Mouse (Mus musculus) frontal cortex, postnatal 36 days (tissue): ENCODE measurements around the gene Cbx3.

Source experiments
- DNase-seq, 2 experiments: peaks; one replicate each; pipeline ENCODE4 v3.0.0; 2022; ENCODE audit warnings: low spot score in 2 of 2

The Cbx3 gene

GRCm38 (mm10) chr6:51470311-51471178, at the start of gene Cbx3:
TSS of gene Cbx3 (plus strand) at chr6:51470360.
- DNase-seq = peak; percentile 77 to 80

GRCm38 (mm10) chr6:51423466-51424122, 46.6 kb upstream of the Cbx3 start:
- DNase-seq = no peak

- no peak for DNase-seq
Observed at GRCm38 (mm10) chr6:51424537-51424936, 45.6 kb upstream of the Cbx3 start.

- no peak for DNase-seq
Observed at GRCm38 (mm10) chr6:51432535-51433397, 37.4 kb upstream of the Cbx3 start, which contains the start of gene Nfe2l3. TSS of gene Nfe2l3 (plus strand) at chr6:51432670.

- DNase-seq = no peak
Observed at GRCm38 (mm10) chr6:51434270-51434669, 35.9 kb upstream of the Cbx3 start.

GRCm38 (mm10) chr6:51437665-51438064, 32.5 kb upstream of the Cbx3 start:
- no peak for DNase-seq

GRCm38 (mm10) chr6:51438826-51439330, 31.3 kb upstream of the Cbx3 start:
- DNase-seq = no peak

- DNase-seq = no peak
Observed at GRCm38 (mm10) chr6:51442191-51442835, 27.8 kb upstream of the Cbx3 start.

GRCm38 (mm10) chr6:51452927-51453503, 17.1 kb upstream of the Cbx3 start:
- DNase-seq = no peak

GRCm38 (mm10) chr6:51454949-51455348, 15.2 kb upstream of the Cbx3 start:
- no peak for DNase-seq

- DNase-seq = no peak
Observed at GRCm38 (mm10) chr6:51456198-51456597, 14.0 kb upstream of the Cbx3 start.

- DNase-seq = no peak
Observed at GRCm38 (mm10) chr6:51457283-51457682, 12.9 kb upstream of the Cbx3 start.

GRCm38 (mm10) chr6:51457770-51458387, 12.3 kb upstream of the Cbx3 start:
- no peak for DNase-seq

- no peak for DNase-seq
Observed at GRCm38 (mm10) chr6:51458925-51459312, 11.2 kb upstream of the Cbx3 start.

- DNase-seq = no peak
Observed at GRCm38 (mm10) chr6:51459313-51460020, 10.7 kb upstream of the Cbx3 start.

GRCm38 (mm10) chr6:51460021-51460360, 10.2 kb upstream of the Cbx3 start:
- DNase-seq = no peak

- DNase-seq = no peak
Observed at GRCm38 (mm10) chr6:51460363-51460762, 9.8 kb upstream of the Cbx3 start.

GRCm38 (mm10) chr6:51467649-51468048, 2.5 kb upstream of the Cbx3 start:
- DNase-seq = no peak

- peak; percentile 76 to 80 for DNase-seq
Observed at GRCm38 (mm10) chr6:51468891-51469561, 1.1 kb upstream of the Cbx3 start.
